Mouse (Mus musculus) bone marrow, adult 2 months (tissue): ENCODE measurements around the gene Dhx35.

Experiments used
- CTCF ChIP-seq: fragments of 200-500 bp; IDR thresholded peaks from 2 replicates; pipeline ENCODE4 v1.5.1; 2011; ENCODE audit warnings: low read length, control low read depth; ENCODE audit not compliant: control insufficient read depth, insufficient read depth
- POLR2A ChIP-seq: fragments of 200-500 bp; IDR thresholded peaks from 2 replicates; pipeline ENCODE4 v1.6.1; 2011; ENCODE audit warnings: low read depth, mild to moderate bottlenecking, control low read depth, low read length, borderline replicate concordance; ENCODE audit not compliant: control insufficient read depth

DNA sequence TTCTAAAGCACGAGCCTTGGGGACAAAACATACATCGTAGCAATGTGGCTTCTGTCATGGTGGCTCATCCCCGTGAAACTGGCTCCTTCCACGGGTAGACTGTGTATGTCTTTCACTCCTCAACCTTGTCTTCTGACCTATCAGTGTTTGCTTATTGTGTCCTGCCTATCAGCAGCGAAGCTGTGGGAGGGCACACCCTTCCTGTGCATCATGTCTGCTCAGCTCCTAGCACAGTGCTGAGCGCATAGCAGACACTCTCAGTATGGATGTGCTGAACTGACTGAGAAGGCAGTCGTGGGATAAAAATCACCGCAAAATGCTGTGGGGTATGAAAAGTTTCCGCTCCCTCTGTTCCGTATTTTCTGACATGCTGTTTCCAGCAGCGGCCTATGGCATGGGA lies 94.6 kb downstream of the Dhx35 start:
- TF ChIP-seq CTCF (no peak), POLR2A (no peak)
